Mouse (Mus musculus): ENCODE data around the gene Zfp398. TPM values are rescaled to one million over a fixed set of nuclear protein-coding genes. Genes with fewer than 3 reads are reported as not detected.

The Zfp398 gene
- polyA plus RNA-seq, 1 experiment, result 4.2 TPM

- Histone ChIP-seq H3K36me3 (ENCODE audit: control insufficient read depth, insufficient read depth, low read length) (peaks cover 44% of the 10 kb centered on the region), H3K4me3 (ENCODE audit: low read depth, low read length) (no peak overlapping the region), H3K27me3 (ENCODE audit: control insufficient read depth, insufficient read depth, low read length) (no peaks in the 10 kb centered on the region), H3K4me1 (ENCODE audit: control insufficient read depth, insufficient read depth, insufficient read length, low read length) (no peaks in the 10 kb centered on the region), H3K27ac (ENCODE audit: insufficient read depth, low read depth, low read length) (no peak overlapping the region)
- WGBS, result 69% methylated on average over 6 of the region's 6 CpGs
- TF ChIP-seq CTCF (IDR thresholded peaks at IDR 0.05; ENCODE audit: extremely low read depth, insufficient read length, insufficient replicate concordance, low read depth, low read length) (no peak), POLR2A (IDR thresholded peaks at IDR 0.05; ENCODE audit: low read depth, low read length) (no peak)
Observed at GRCm38 (mm10) chr6:47899416-47899815, 64.0 kb downstream of the Zfp398 start.

GRCm38 (mm10) chr6:47903587-47903986 is 68.1 kb downstream of the Zfp398 start:
- 75% methylated on average over 4 of the region's 4 CpGs for WGBS
- TF ChIP-seq CTCF (IDR thresholded peaks at IDR 0.05; ENCODE audit: extremely low read depth, insufficient read length, insufficient replicate concordance, low read depth, low read length), result no peak
- TF ChIP-seq POLR2A (IDR thresholded peaks at IDR 0.05; ENCODE audit: low read depth, low read length), result no peak
- Histone ChIP-seq H3K27me3 (ENCODE audit: control insufficient read depth, insufficient read depth, low read length) (no peaks in the 10 kb centered on the region), H3K36me3 (ENCODE audit: control insufficient read depth, insufficient read depth, low read length) (peaks cover 53% of the 10 kb centered on the region), H3K4me1 (ENCODE audit: control insufficient read depth, insufficient read depth, insufficient read length, low read length) (no peaks in the 10 kb centered on the region), H3K27ac (ENCODE audit: insufficient read depth, low read depth, low read length) (no peak overlapping the region), H3K4me3 (ENCODE audit: low read depth, low read length) (no peak overlapping the region)

DNA sequence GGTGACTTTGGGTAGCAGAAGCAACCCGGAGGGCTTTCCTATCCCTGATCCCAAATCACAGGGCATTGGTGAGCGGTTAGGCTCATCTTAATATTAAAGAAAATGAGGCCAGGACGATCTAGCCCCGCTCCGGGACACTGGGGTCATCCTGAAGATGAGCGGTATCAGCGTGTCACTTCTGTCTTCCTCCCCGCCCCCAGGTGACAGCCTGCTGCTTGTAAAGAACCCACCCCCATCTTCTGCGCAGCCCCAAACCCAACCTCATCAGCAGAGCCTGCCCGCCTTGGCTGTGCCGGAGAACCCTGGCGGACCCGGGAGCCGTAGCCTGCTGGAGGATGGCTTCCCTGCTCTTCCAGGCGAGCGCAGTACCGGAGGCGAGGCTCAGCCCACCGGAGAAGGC is 68.9 kb downstream of the Zfp398 start:
- no peaks in the 10 kb centered on the region for H3K4me1 ChIP-seq (ENCODE audit: control insufficient read depth, insufficient read depth, insufficient read length, low read length)
- TF ChIP-seq CTCF (IDR thresholded peaks at IDR 0.05; ENCODE audit: extremely low read depth, insufficient read length, insufficient replicate concordance, low read depth, low read length) (no peak), POLR2A (IDR thresholded peaks at IDR 0.05; ENCODE audit: low read depth, low read length) (no peak)
- WGBS, result 92% methylated on average over 19 of the region's 19 CpGs
- H3K4me3 ChIP-seq (ENCODE audit: low read depth, low read length), result no peak overlapping the region
- H3K36me3 ChIP-seq (ENCODE audit: control insufficient read depth, insufficient read depth, low read length), result peaks cover 49% of the 10 kb centered on the region
- no peaks in the 10 kb centered on the region for H3K27me3 ChIP-seq (ENCODE audit: control insufficient read depth, insufficient read depth, low read length)
- no peak overlapping the region for H3K27ac ChIP-seq (ENCODE audit: insufficient read depth, low read depth, low read length)

DNA sequence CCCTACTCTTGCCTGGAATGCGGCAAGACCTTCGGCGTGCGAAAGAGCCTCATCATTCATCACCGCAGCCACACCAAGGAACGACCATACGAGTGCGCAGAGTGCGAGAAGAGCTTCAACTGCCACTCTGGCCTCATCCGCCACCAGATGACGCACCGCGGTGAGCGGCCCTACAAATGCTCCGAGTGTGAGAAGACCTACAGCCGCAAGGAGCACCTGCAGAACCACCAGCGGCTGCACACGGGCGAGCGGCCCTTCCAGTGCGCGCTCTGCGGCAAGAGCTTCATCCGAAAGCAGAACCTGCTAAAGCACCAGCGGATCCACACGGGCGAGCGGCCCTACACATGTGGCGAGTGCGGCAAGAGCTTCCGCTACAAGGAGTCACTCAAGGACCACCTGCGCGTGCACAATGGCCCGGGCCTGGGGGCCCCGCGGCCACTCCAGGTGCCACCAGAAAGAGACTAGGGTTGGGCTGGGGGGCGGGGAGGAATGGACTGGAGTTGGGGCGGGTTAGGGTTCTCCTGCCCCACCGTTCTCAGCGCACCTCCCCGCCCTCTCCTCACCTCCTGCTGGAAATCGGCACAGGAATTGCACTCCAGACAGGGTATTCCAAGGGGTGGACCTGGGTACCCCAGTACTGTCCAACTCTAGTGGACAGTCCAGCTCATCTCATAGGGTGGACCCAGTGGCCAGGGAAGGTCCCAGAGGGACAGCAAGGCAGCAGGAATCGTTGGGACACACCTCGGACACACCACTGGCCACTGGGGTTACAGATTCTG is 69.6 kb downstream of the Zfp398 start:
- Histone ChIP-seq H3K36me3 (ENCODE audit: control insufficient read depth, insufficient read depth, low read length) (peaks cover 47% of the 10 kb centered on the region), H3K27me3 (ENCODE audit: control insufficient read depth, insufficient read depth, low read length) (no peaks in the 10 kb centered on the region), H3K27ac (ENCODE audit: insufficient read depth, low read depth, low read length) (no peak overlapping the region), H3K4me3 (ENCODE audit: low read depth, low read length) (no peak overlapping the region), H3K4me1 (ENCODE audit: control insufficient read depth, insufficient read depth, insufficient read length, low read length) (no peaks in the 10 kb centered on the region)
- WGBS, result 88% methylated on average over 44 of the region's 44 CpGs
- TF ChIP-seq POLR2A (IDR thresholded peaks at IDR 0.05; ENCODE audit: low read depth, low read length) (no peak), CTCF (IDR thresholded peaks at IDR 0.05; ENCODE audit: extremely low read depth, insufficient read length, insufficient replicate concordance, low read depth, low read length) (no peak)

DNA sequence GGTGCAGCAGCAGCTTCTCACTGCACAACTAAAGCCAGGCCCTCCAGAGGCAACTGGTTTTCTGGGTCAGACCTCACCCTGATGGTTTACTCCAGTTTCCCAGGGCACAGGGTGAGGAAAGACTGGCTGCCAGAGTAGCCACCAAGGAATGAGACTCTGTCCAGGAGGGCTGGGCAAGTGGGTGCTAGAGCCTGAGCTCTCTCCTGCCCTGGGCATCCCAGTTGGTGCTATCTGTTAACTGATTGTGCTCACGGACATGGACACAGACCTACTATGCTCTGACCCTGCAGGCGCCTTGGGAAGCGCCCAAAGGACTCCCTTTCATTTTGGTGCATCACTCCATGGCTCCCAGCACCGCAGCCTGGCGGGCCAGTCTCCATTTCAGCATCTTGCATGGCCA is 70.9 kb downstream of the Zfp398 start:
- peaks cover 37% of the 10 kb centered on the region for H3K36me3 ChIP-seq (ENCODE audit: control insufficient read depth, insufficient read depth, low read length)
- no peaks in the 10 kb centered on the region for H3K27me3 ChIP-seq (ENCODE audit: control insufficient read depth, insufficient read depth, low read length)
- TF ChIP-seq CTCF (IDR thresholded peaks at IDR 0.05; ENCODE audit: extremely low read depth, insufficient read length, insufficient replicate concordance, low read depth, low read length) (no peak), POLR2A (IDR thresholded peaks at IDR 0.05; ENCODE audit: low read depth, low read length) (no peak)
- H3K27ac ChIP-seq (ENCODE audit: insufficient read depth, low read depth, low read length), result no peak overlapping the region
- no peaks in the 10 kb centered on the region for H3K4me1 ChIP-seq (ENCODE audit: control insufficient read depth, insufficient read depth, insufficient read length, low read length)
- WGBS, result 96% methylated on average over 5 of the region's 5 CpGs
- no peak overlapping the region for H3K4me3 ChIP-seq (ENCODE audit: low read depth, low read length)

DNA sequence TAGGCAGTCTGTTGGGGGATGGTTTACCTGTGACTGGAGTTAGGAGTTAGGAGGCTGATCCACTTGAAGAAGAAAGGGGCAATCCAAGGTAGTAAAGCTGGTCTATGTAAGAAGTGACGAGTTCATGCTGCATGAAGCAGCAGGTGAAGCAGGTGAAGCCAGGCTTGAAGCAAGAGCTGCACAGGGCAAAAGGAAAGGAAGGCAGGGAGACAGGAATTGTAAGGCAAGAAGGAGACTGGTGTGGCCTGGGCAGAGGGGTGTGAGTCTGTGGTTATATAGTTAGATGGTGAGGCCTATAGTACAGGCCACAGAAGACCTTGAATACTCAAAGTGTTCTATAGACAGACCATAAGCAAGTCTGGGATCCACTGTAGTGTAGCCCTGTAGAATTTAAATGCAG is 73.5 kb downstream of the Zfp398 start:
- no peak overlapping the region for H3K4me3 ChIP-seq (ENCODE audit: low read depth, low read length)
- no peak for TF ChIP-seq CTCF (IDR thresholded peaks at IDR 0.05; ENCODE audit: extremely low read depth, insufficient read length, insufficient replicate concordance, low read depth, low read length)
- TF ChIP-seq POLR2A (IDR thresholded peaks at IDR 0.05; ENCODE audit: low read depth, low read length), result no peak
- 68% methylated on average over 1 of the region's 1 CpGs for WGBS

DNA sequence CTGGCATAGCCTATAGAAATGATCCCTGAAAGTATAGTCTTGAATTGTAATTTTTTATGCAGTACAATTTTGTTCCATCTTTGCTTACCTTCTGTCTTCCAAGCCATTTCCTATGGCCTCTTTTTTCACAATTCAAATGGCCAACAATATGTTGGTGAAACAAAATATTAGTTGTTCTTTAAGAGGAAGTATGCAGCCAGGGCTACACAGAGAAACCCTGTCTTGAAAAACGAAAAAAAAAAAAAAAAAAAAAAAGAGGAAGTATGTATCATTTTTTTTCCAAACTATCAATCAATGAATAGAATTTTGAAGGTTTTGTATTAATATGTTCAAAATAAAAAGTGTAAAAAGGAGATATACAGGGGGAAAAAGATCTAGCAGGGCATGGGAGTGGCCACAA is 76.2 kb downstream of the Zfp398 start:
- H3K4me1 ChIP-seq (ENCODE audit: control insufficient read depth, insufficient read depth, insufficient read length, low read length), result no peaks in the 10 kb centered on the region
- no peaks in the 10 kb centered on the region for H3K36me3 ChIP-seq (ENCODE audit: control insufficient read depth, insufficient read depth, low read length)
- no peak overlapping the region for H3K27ac ChIP-seq (ENCODE audit: insufficient read depth, low read depth, low read length)
- H3K27me3 ChIP-seq (ENCODE audit: control insufficient read depth, insufficient read depth, low read length), result no peaks in the 10 kb centered on the region
- 11% methylated on average over 1 of the region's 1 CpGs for whole genome bisulfite sequencing
- TF ChIP-seq POLR2A (IDR thresholded peaks at IDR 0.05; ENCODE audit: low read depth, low read length) (no peak), CTCF (IDR thresholded peaks at IDR 0.05; ENCODE audit: extremely low read depth, insufficient read length, insufficient replicate concordance, low read depth, low read length) (no peak)
- no peak overlapping the region for H3K4me3 ChIP-seq (ENCODE audit: low read depth, low read length)

More for the DNA sequence above, 73.5 kb downstream of the Zfp398 start:
- Histone ChIP-seq H3K27ac (ENCODE audit: insufficient read depth, low read depth, low read length) (no peak overlapping the region), H3K36me3 (ENCODE audit: control insufficient read depth, insufficient read depth, low read length) (peaks cover 21% of the 10 kb centered on the region), H3K4me1 (ENCODE audit: control insufficient read depth, insufficient read depth, insufficient read length, low read length) (no peaks in the 10 kb centered on the region), H3K27me3 (ENCODE audit: control insufficient read depth, insufficient read depth, low read length) (no peaks in the 10 kb centered on the region)

All from small intestine, adult 2 months (tissue).